Mouse (Mus musculus) intestine, postnatal 0 days (tissue): Measurements from ENCODE around the gene Nelfb. TPM values are rescaled to one million over a fixed set of nuclear protein-coding genes. Genes with fewer than 3 reads are reported as not detected.

Experiments used
- ATAC-seq: fragments of 200-750 bp; cut with Nextera tagmentation; 2 replicates; pipeline ENCODE4 v1.8.0; 2017; ENCODE audit warnings: mild to moderate bottlenecking, moderate TSS enrichment, moderate library complexity
- H3K27ac ChIP-seq: fragments of 300-500 bp; sonication (generic); 2 replicates; pipeline ENCODE4 v1.5.1; 2014; ENCODE audit warnings: mild to moderate bottlenecking, low read depth, low read length, moderate library complexity
- H3K27me3 ChIP-seq: fragments of 300-500 bp; sonication (generic); replicated peaks from 2 replicates; pipeline ENCODE4 v1.6.1; 2014; ENCODE audit warnings: low read length, mixed read lengths; ENCODE audit not compliant: control insufficient read depth, insufficient read depth
- H3K36me3 ChIP-seq: fragments of 300-500 bp; sonication (generic); 2 replicates; pipeline ENCODE4 v1.6.1; 2014; ENCODE audit warnings: mild to moderate bottlenecking, moderate library complexity; ENCODE audit not compliant: control insufficient read depth, insufficient read depth
- H3K4me1 ChIP-seq: fragments of 300-500 bp; sonication (generic); replicated peaks from 2 replicates; pipeline ENCODE4 v1.6.1; 2014; ENCODE audit warnings: antibody characterized with exemption, low read length, mixed read lengths; ENCODE audit not compliant: control insufficient read depth, insufficient read depth
- H3K4me2 ChIP-seq: fragments of 300-500 bp; sonication (generic); replicated peaks from 2 replicates; pipeline ENCODE4 v1.6.1; 2014; ENCODE audit warnings: low read depth, mild to moderate bottlenecking, moderate library complexity
- H3K4me3 ChIP-seq: fragments of 300-500 bp; sonication (generic); 2 replicates; pipeline ENCODE4 v1.5.1; 2014; ENCODE audit warnings: low read depth, low read length
- H3K9ac ChIP-seq: fragments of 300-500 bp; sonication (generic); 2 replicates; pipeline ENCODE4 v1.6.1; 2014; ENCODE audit warnings: mild to moderate bottlenecking, low read depth, low read length
- H3K9me3 ChIP-seq: fragments of 300-500 bp; sonication (generic); 2 replicates; pipeline ENCODE4 v1.6.1; 2016; ENCODE audit warnings: mixed run types; ENCODE audit not compliant: control insufficient read depth
- CTCF ChIP-seq: sonication (generic); IDR thresholded peaks from 2 replicates; pipeline ENCODE4 v1.5.1; 2016; ENCODE audit warnings: low read depth, mild to moderate bottlenecking, control low read depth, antibody characterized with exemption, moderate library complexity
- WGBS: fragments of 180-500 bp; shearing (Covaris S2); extraction: QIAGEN DNeasy Blood & Tissue Kit; methylation state at CpG from one replicate; pipeline ENCODE4 v1.1.7; 2014; 5-methylcytosine and 5-hydroxymethylcytosine counted together
- polyA plus RNA-seq: library from polyadenylated mRNA; unstranded; fragments of >200 nt; fragmentation: Nextera tagmentation; extraction: Ambion mirVana; gene quantifications from 2 replicates; pipeline ENCODE4 v1.2.1, GENCODE M21; 2015

Gene Nelfb
- polyA plus RNA-seq, 1 experiment from 2014 or later, result 41.4 TPM

- Histone ChIP-seq H3K36me3 (peaks cover 12% of the 10 kb centered on the region; the same call in 1 of the 2 replicates), H3K4me2 (peak overlapping the region; percentile 64), H3K9me3 (no peaks in the 10 kb centered on the region), H3K27ac (peak overlapping the region; percentile 94), H3K4me1 (peaks cover 9% of the 10 kb centered on the region; the same call in 1 of the 2 replicates), H3K9ac (peak overlapping the region; percentile 51), H3K27me3 (no peaks in the 10 kb centered on the region), H3K4me3 (peak overlapping the region; percentile 87)
- peak; percentile 87 for ATAC-seq
- TF ChIP-seq CTCF, result 0 out of 2 replicates have a peak, but pooled peaks have one; percentile 15
- 2% methylated on average over 41 of the region's 41 CpGs for WGBS
Measured at GRCm38 (mm10) chr2:25224766-25225752, 13.8 kb upstream of the Nelfb start.

DNA sequence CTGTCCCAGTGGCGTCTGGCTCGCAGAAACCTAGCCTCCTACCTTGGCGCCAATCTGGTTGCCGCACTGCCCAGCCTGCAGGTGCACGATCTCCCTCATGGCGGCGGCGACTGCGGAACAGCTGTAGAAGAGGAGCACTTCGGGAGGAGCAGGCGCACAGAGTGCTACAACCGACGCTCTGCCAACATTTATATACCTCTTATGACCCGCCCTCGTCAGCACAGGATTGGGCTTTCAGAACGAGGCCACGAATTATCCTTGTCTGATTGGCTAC, 13.1 kb upstream of the Nelfb start, which contains the start of gene Tubb4b:
Tubb4b (minus strand) TSS at position 211 of the 274 bp plus-strand sequence.
- ATAC-seq, result no peak
- under 1% methylated on average over 17 of the region's 17 CpGs for WGBS
- Histone ChIP-seq H3K9me3 (no peaks in the 10 kb centered on the region), H3K4me2 (peak within 1 kb of the TSS; percentile 68), H3K27me3 (no peaks in the 10 kb centered on the region), H3K27ac (peak within 1 kb of the TSS; percentile 99), H3K9ac (peak within 1 kb of the TSS; percentile 90), H3K36me3 (peaks cover 12% of the 10 kb centered on the region; the same call in 1 of the 2 replicates), H3K4me1 (peaks cover 9% of the 10 kb centered on the region; the same call in 1 of the 2 replicates), H3K4me3 (peak within 1 kb of the TSS; percentile 87)
- TF ChIP-seq CTCF, result peak; percentile 54

GRCm38 (mm10) chr2:25223681-25224491, 12.6 kb upstream of the Nelfb start:
- no peaks in the 10 kb centered on the region for H3K27me3 ChIP-seq
- peaks cover 6% of the 10 kb centered on the region; the same call in 1 of the 2 replicates for H3K4me1 ChIP-seq
- 2% methylated on average over 38 of the region's 53 CpGs for WGBS
- H3K9ac ChIP-seq, result peak overlapping the region; percentile 90
- peak overlapping the region; percentile 87 for H3K4me3 ChIP-seq
- H3K27ac ChIP-seq, result peak overlapping the region; percentile 99
- peaks cover 12% of the 10 kb centered on the region; the same call in 1 of the 2 replicates for H3K36me3 ChIP-seq
- ATAC-seq, result peak; percentile 71
- no peak for TF ChIP-seq CTCF
- H3K9me3 ChIP-seq, result no peaks in the 10 kb centered on the region
- peak overlapping the region; percentile 68 for H3K4me2 ChIP-seq

- no peak for TF ChIP-seq CTCF
- Histone ChIP-seq H3K36me3 (peaks cover 12% of the 10 kb centered on the region; the same call in 1 of the 2 replicates), H3K9ac (no peak overlapping the region), H3K4me2 (no peak overlapping the region; the same call in 1 of the 2 replicates), H3K27ac (no peak overlapping the region), H3K4me3 (no peak overlapping the region), H3K27me3 (no peaks in the 10 kb centered on the region), H3K9me3 (no peaks in the 10 kb centered on the region), H3K4me1 (0 out of 2 replicates have a peak, but pooled peaks cover 3% of the 10 kb centered on the region)
- no peak for ATAC-seq
- 71% methylated on average over 5 of the region's 5 CpGs for WGBS
Measured at GRCm38 (mm10) chr2:25221331-25221772, 10.1 kb upstream of the Nelfb start.

DNA sequence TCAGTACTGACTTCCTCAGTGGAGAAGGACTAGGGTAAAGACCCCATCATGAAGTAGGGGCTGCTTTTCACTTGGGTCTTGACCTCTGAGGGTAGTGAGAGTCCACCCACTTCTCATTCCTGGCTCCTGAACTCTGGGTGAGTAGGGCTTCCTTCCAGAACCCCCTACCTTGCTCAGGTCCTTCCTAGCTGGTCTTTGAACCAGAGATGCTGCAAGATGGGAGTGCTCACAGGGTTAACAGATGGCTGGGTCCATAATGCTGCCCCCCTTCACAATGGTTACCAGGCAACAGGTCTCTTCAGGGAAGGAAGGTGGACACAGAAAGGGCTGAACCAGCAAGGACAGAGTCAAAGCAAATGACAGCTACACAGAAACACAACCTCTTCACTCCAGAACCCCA, 7.2 kb upstream of the Nelfb start, which contains the start of gene Fam166a:
Fam166a (plus strand) TSS at position 301 of the 400 bp plus-strand sequence.
- H3K27me3 ChIP-seq, result no peaks in the 10 kb centered on the region
- H3K9ac ChIP-seq, result no peak within 1 kb of the TSS
- H3K4me2 ChIP-seq, result no peak within 1 kb of the TSS
- H3K36me3 ChIP-seq, result peaks cover 12% of the 10 kb centered on the region; the same call in 1 of the 2 replicates
- H3K9me3 ChIP-seq, result no peaks in the 10 kb centered on the region
- H3K4me3 ChIP-seq, result no peak within 1 kb of the TSS
- ATAC-seq, result no peak
- TF ChIP-seq CTCF, result no peak
- no peaks in the 10 kb centered on the region for H3K4me1 ChIP-seq
- H3K27ac ChIP-seq, result no peak within 1 kb of the TSS
